Mouse (Mus musculus) lung, postnatal 0 days (tissue): ENCODE data around the gene H2-M10.2. TPM values are rescaled to one million over a fixed set of nuclear protein-coding genes. Genes with fewer than 3 reads are reported as not detected.

Experiments used
- ATAC-seq: fragments of 200-750 bp; cut with Nextera tagmentation; 2 replicates; pipeline ENCODE4 v1.8.0; 2017; ENCODE audit warnings: moderate library complexity
- DNase-seq: peaks from one replicate; pipeline ENCODE4 v3.0.0-alpha.2; 2016; ENCODE audit warnings: low spot score
- H3K27ac ChIP-seq: fragments of 300-500 bp; sonication (generic); 2 replicates; pipeline ENCODE4 v1.5.1; 2014; ENCODE audit warnings: antibody characterized with exemption, mild to moderate bottlenecking, low read length, mixed read lengths
- H3K27me3 ChIP-seq: fragments of 300-500 bp; sonication (generic); replicated peaks from 2 replicates; pipeline ENCODE4 v1.6.1; 2014; ENCODE audit warnings: low read length, mixed read lengths; ENCODE audit not compliant: insufficient read depth
- H3K36me3 ChIP-seq: fragments of 300-500 bp; sonication (generic); 2 replicates; pipeline ENCODE4 v1.6.1; 2014; ENCODE audit warnings: low read length, mixed read lengths; ENCODE audit not compliant: insufficient read depth
- H3K4me1 ChIP-seq: fragments of 300-500 bp; sonication (generic); 2 replicates; pipeline ENCODE4 v1.6.1; 2014; ENCODE audit warnings: antibody characterized with exemption, low read depth, low read length, mixed read lengths; ENCODE audit not compliant: insufficient read depth
- H3K4me2 ChIP-seq: fragments of 300-500 bp; sonication (generic); replicated peaks from 2 replicates; pipeline ENCODE4 v1.6.1; 2014; ENCODE audit warnings: low read depth, mild to moderate bottlenecking, low read length, moderate library complexity, mixed read lengths
- H3K4me3 ChIP-seq: fragments of 300-500 bp; sonication (generic); 2 replicates; pipeline ENCODE4 v1.5.1; 2014; ENCODE audit warnings: low read depth, low read length
- H3K9ac ChIP-seq: fragments of 300-500 bp; sonication (generic); replicated peaks from 2 replicates; pipeline ENCODE4 v1.6.1; 2014; ENCODE audit warnings: low read depth, mild to moderate bottlenecking
- H3K9me3 ChIP-seq: fragments of 300-500 bp; sonication (generic); 2 replicates; pipeline ENCODE4 v1.6.1; 2016; ENCODE audit warnings: low read length, mixed read lengths
- CTCF ChIP-seq: IDR thresholded peaks from 2 replicates; pipeline ENCODE4 v1.5.1; 2016; ENCODE audit warnings: antibody characterized with exemption, mild to moderate bottlenecking
- EP300 ChIP-seq: IDR thresholded peaks from 2 replicates; pipeline ENCODE4 v1.6.1; 2016; ENCODE audit warnings: antibody characterized with exemption, mild to moderate bottlenecking, control low read depth
- WGBS: fragments of 180-500 bp; shearing (Covaris S2); extraction: QIAGEN DNeasy Blood & Tissue Kit; methylation state at CpG from one replicate; pipeline ENCODE4 v1.1.7; 2014; 5-methylcytosine and 5-hydroxymethylcytosine counted together
- polyA plus RNA-seq: library from polyadenylated mRNA; unstranded; fragments of >200 nt; fragmentation: Nextera tagmentation; extraction: Ambion mirVana; gene quantifications from 2 replicates; pipeline ENCODE4 v1.2.1, GENCODE M21; 2015

The H2-M10.2 gene
- not detected in 2 replicates for polyA plus RNA-seq

DNA sequence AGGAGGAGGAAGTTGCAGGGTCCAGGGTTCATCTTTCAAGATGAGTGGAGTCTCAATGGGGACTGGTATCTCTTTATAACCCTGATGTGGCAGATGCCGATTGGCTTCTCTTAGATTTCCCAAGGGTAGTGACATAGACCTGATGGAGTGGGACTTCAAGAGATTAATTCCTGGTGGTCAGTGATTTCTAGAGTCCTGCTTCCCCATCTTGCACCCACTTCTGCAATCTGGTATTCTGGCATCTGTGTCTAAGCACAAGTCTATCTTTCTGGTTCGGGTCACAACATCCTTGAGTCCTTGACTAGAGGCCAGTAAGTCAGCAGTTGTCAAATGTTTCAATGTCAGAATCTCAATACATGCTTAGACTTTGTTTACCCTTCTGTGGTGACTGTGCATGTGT, at the start of gene H2-M10.2:
Gene H2-M10.2, minus strand, starts transcription at position 101 of the 400 bp plus-strand sequence.
- WGBS, result 82% methylated on average over 2 of the region's 2 CpGs
- ATAC-seq (no peak), DNase-seq (no peak)
- no peak within 1 kb of the TSS for H3K4me3 ChIP-seq
- no peak within 1 kb of the TSS for H3K4me2 ChIP-seq
- H3K4me1 ChIP-seq, result no peaks in the 10 kb centered on the region
- no peak within 1 kb of the TSS for H3K9ac ChIP-seq
- H3K27me3 ChIP-seq, result no peaks in the 10 kb centered on the region
- no peaks in the 10 kb centered on the region for H3K36me3 ChIP-seq
- no peaks in the 10 kb centered on the region for H3K9me3 ChIP-seq
- no peak for TF ChIP-seq CTCF
- no peak for TF ChIP-seq EP300
- no peak within 1 kb of the TSS for H3K27ac ChIP-seq

DNA sequence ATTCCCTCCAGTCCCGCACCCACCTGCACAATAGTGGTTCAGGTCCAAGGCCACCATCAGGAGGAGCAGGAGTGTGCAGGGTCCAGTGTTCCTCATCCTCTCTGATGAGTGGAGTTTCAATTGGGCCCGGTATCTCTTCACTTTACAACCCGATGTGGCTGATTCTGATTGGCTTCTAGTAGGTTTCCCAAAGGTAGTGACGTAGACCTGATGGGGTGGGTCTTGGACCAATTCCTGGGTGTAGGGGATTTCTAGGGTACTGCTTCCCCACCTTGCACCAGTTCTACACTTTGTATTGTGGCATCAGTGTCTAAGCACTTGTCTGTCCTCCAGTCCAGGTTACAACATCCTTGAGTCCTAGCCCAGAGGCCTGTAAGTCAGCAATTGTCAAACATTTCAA, 39.8 kb upstream of the H2-M10.2 start, which contains the start of gene H2-M10.1:
Gene H2-M10.1, minus strand, starts transcription at position 101 of the 400 bp plus-strand sequence.
- H3K9ac ChIP-seq, result no peak within 1 kb of the TSS
- H3K9me3 ChIP-seq, result no peaks in the 10 kb centered on the region
- H3K4me1 ChIP-seq, result no peaks in the 10 kb centered on the region
- no peak within 1 kb of the TSS for H3K4me2 ChIP-seq
- H3K36me3 ChIP-seq, result no peaks in the 10 kb centered on the region
- no peak within 1 kb of the TSS for H3K4me3 ChIP-seq
- WGBS, result 82% methylated on average over 4 of the region's 4 CpGs
- no peaks in the 10 kb centered on the region for H3K27me3 ChIP-seq
- ATAC-seq (no peak), DNase-seq (no peak)
- no peak for TF ChIP-seq EP300
- no peak for TF ChIP-seq CTCF
- H3K27ac ChIP-seq, result no peak within 1 kb of the TSS

DNA sequence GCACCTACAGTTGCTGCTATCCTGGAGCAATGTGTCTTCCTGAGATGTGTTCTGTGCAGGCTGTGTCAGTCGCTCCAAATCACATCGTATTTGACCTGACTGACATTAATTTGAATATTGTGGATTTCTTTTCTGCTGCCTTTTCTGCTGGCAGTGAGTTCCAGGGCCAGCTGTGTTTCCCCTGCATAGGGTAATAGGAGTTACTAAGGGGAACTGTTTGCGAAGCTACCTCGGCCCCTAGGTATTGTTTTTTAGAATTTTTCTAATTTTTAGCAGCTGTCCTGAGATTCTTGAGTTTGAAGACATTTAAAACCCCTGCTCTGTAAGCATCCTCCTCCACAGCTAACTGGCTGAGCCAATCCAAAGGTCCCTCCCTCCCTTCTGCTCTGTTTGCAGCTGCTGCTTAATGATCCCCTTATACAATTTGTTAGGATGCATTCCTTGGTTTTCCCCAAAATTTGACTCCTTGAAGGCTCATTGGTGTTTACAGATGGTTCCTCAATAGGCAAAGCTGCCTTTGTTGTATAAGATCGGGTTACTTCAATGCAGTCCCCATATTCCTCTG, 29.5 kb upstream of the H2-M10.2 start:
- Histone ChIP-seq H3K27me3 (no peaks in the 10 kb centered on the region), H3K9me3 (no peaks in the 10 kb centered on the region), H3K4me3 (peak overlapping the region; percentile 40), H3K27ac (no peak overlapping the region), H3K36me3 (no peaks in the 10 kb centered on the region), H3K4me1 (no peaks in the 10 kb centered on the region), H3K4me2 (peak overlapping the region; percentile 75), H3K9ac (no peak overlapping the region)
- DNase-seq, result no peak
- ATAC-seq, result no peak
- TF ChIP-seq CTCF (no peak), EP300 (no peak)
- 30% methylated on average over 5 of the region's 5 CpGs for WGBS

DNA sequence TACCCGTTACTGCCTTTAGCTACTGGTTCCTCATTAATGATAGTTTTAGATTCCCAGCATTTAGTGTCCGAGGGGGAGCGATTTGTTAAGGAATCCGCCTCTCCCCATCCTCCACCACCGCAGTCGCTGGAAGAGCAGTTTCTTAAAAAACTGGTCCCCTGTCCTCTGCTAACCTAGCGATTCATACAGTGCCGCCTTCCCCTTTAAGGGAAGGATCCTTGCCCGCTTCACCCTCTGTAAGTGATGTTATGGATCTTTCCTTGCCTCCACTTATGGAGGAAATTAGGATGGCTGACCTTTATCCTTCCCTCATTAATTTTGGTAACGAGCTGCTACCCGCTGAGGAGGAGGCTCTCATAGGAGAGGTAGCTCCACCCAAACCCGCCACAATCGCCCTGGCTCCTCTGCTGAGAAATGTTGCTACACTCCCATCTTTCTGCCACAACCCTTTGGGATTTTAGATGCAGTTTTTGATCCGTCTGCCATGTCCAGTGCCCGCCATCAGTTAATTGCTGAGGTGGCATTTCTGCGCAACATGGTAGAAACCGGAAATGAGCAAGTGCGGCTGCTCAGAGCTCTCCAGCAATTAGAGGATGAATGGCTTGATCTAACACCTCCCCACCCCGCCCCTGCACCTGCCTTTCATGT, 28.9 kb upstream of the H2-M10.2 start:
- Histone ChIP-seq H3K4me1 (no peaks in the 10 kb centered on the region), H3K9ac (no peak overlapping the region), H3K27ac (no peak overlapping the region), H3K4me3 (peak overlapping the region; percentile 40), H3K36me3 (no peaks in the 10 kb centered on the region), H3K9me3 (no peaks in the 10 kb centered on the region), H3K27me3 (no peaks in the 10 kb centered on the region), H3K4me2 (peak overlapping the region; percentile 75)
- DNase-seq (peak; percentile 50), ATAC-seq (peak; percentile 40)
- TF ChIP-seq CTCF (no peak), EP300 (no peak)
- WGBS, result under 1% methylated on average over 19 of the region's 19 CpGs

DNA sequence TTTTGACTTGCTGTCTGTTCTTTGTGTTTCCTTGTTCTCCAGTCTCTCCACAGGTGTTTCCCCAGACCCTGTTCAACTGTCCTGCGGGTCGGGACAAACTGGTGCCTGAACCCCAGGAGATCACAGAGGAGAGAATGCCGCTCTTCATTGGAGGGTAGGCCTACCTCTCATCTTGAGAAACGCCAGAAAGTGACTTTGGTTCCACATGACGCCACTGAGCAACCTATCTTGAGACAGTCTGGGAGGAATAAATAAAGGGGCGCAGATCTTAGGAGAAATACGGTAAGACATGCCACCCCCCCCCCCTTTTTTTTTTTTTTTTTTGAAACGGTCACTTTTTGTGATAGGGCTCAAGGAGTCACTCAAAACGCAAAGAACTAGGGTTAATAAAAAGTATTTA, 28.2 kb upstream of the H2-M10.2 start:
- no peaks in the 10 kb centered on the region for H3K27me3 ChIP-seq
- H3K4me3 ChIP-seq, result peak overlapping the region; percentile 40
- DNase-seq (peak; percentile 29), ATAC-seq (no peak)
- no peaks in the 10 kb centered on the region for H3K9me3 ChIP-seq
- no peaks in the 10 kb centered on the region for H3K36me3 ChIP-seq
- no peaks in the 10 kb centered on the region for H3K4me1 ChIP-seq
- H3K4me2 ChIP-seq, result peak overlapping the region; percentile 75
- TF ChIP-seq CTCF, result no peak
- no peak for TF ChIP-seq EP300
- WGBS, result 3% methylated on average over 9 of the region's 9 CpGs
- no peak overlapping the region for H3K27ac ChIP-seq
- no peak overlapping the region for H3K9ac ChIP-seq

DNA sequence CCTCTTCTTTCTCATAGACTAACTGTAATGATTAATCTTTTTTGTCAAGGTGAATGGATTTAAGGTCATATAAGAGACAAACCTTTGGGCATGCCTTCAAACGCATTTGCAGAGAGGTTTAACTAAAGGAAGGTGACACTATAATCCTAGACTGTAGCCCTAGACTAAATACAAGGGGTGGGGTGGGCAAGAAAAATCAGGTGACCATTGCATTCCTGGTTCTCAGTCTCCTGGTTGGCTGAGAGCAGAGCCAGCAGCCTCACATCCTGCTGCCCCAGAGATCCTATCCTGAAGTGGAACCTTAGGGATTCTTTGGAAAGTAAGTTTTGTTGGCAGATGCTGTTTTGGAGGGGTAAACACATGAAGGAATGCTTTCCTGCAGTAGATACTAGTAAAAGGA, 23.0 kb upstream of the H2-M10.2 start:
- H3K36me3 ChIP-seq, result no peaks in the 10 kb centered on the region
- ATAC-seq (no peak), DNase-seq (no peak)
- H3K4me1 ChIP-seq, result no peaks in the 10 kb centered on the region
- no peaks in the 10 kb centered on the region for H3K9me3 ChIP-seq
- 31% methylated on average over 1 of the region's 1 CpGs for WGBS
- no peak overlapping the region for H3K27ac ChIP-seq
- no peaks in the 10 kb centered on the region for H3K27me3 ChIP-seq
- no peak overlapping the region for H3K4me2 ChIP-seq
- no peak overlapping the region for H3K9ac ChIP-seq
- no peak for TF ChIP-seq EP300
- no peak overlapping the region for H3K4me3 ChIP-seq
